In genomic region chr15:82353078-82353744, GRCm38 (mm10) we compare ENCODE assay signal across 8 mouse cellular contexts. TPM values are rescaled to one million over a fixed set of nuclear protein-coding genes. Genes with fewer than 3 reads are reported as not detected.
DNase-seq lines count a peak whose midpoint lies in the region; ATAC-seq and TF ChIP-seq lines count a peak whose summit lies in the region.

No protein-coding gene starts in this region.

- 30% methylated on average over 14 of the region's 14 CpGs for WGBS in limb, embryonic 13.5 days
- 22% methylated on average over 14 of the region's 14 CpGs for WGBS in stomach, embryonic 15.5 days

- intact Hi-C loops in gastrocnemius, adult 2 months (cut with DNase I) = no loop called here
- intact Hi-C loops in gastrocnemius, postnatal 14 days (cut with DNase I; ENCODE audit: low total_unique reads) = no loop called here

- peaks cover 55% of the 10 kb centered on the region for H3K4me1 ChIP-seq in erythroblast, embryonic 14.5 days (ENCODE audit: control insufficient read depth)
- H3K4me1 ChIP-seq in limb, embryonic 13.5 days = peaks cover 23% of the 10 kb centered on the region
- H3K4me1 ChIP-seq in stomach, embryonic 15.5 days = peaks cover 23% of the 10 kb centered on the region

- H3K4me2 ChIP-seq in limb, embryonic 13.5 days (replicated peaks) = peak overlapping the region; percentile 93
- peak overlapping the region; percentile 68 for H3K4me2 ChIP-seq in stomach, embryonic 15.5 days

- no peak for DNase-seq in gastrocnemius, adult 2 months
- DNase-seq in gastrocnemius, postnatal 14 days = no peak
- peak; percentile 53 for DNase-seq in A20 (ENCODE audit: low read depth, low spot score)
- no peak for DNase-seq in right cerebral cortex, adult 18-20 months
- no peak for DNase-seq in urinary bladder, adult 18-20 months (ENCODE audit: low spot score in 2 of 2)

- H3K27ac ChIP-seq in gastrocnemius, adult 2 months = peak overlapping the region; percentile 99
- H3K27ac ChIP-seq in limb, embryonic 13.5 days = 0 out of 2 replicates have a peak overlapping the region, but pooled peaks have one; percentile 52
- peak overlapping the region; percentile 79 for H3K27ac ChIP-seq in stomach, embryonic 15.5 days

- H3K36me3 ChIP-seq in erythroblast, embryonic 14.5 days (ENCODE audit: control insufficient read depth) = peaks cover 42% of the 10 kb centered on the region
- H3K36me3 ChIP-seq in limb, embryonic 13.5 days = peaks cover 32% of the 10 kb centered on the region
- H3K36me3 ChIP-seq in stomach, embryonic 15.5 days = peaks cover 22% of the 10 kb centered on the region

- no peak for ATAC-seq in limb, embryonic 13.5 days (ENCODE audit: low FRiP score, low read depth)
- no peak for ATAC-seq in stomach, embryonic 15.5 days (ENCODE audit: insufficient read depth, low FRiP score, low read depth)

- H3K27me3 ChIP-seq in erythroblast, embryonic 14.5 days (ENCODE audit: control insufficient read depth) = no peaks in the 10 kb centered on the region
- no peaks in the 10 kb centered on the region for H3K27me3 ChIP-seq in limb, embryonic 13.5 days
- no peaks in the 10 kb centered on the region for H3K27me3 ChIP-seq in stomach, embryonic 15.5 days (replicated peaks)

- peak overlapping the region; percentile 87 for H3K4me3 ChIP-seq in gastrocnemius, adult 2 months
- H3K4me3 ChIP-seq in erythroblast, embryonic 14.5 days (replicated peaks) = peak overlapping the region; percentile 91
- peak overlapping the region; percentile 94 for H3K4me3 ChIP-seq in limb, embryonic 13.5 days
- peak overlapping the region; percentile 79 for H3K4me3 ChIP-seq in stomach, embryonic 15.5 days (replicated peaks)

- H3K9ac ChIP-seq in limb, embryonic 13.5 days = peak overlapping the region; percentile 97
- peak overlapping the region; percentile 94 for H3K9ac ChIP-seq in stomach, embryonic 15.5 days

- peaks cover 6% of the 10 kb centered on the region for H3K9me3 ChIP-seq in erythroblast, embryonic 14.5 days (ENCODE audit: control insufficient read depth, low read length)
- H3K9me3 ChIP-seq in limb, embryonic 13.5 days = no peaks in the 10 kb centered on the region
- H3K9me3 ChIP-seq in stomach, embryonic 15.5 days = no peaks in the 10 kb centered on the region

- no peak for TF ChIP-seq CTCF in gastrocnemius, adult 2 months (IDR thresholded peaks at IDR 0.05)

RNA-seq across cellular contexts. Expression of gene Ndufa6, which starts 0.9 kb away (rescaled TPM):
- total RNA-seq in gastrocnemius, adult 2 months (2021) = 100 to 1,000 TPM; 464 to 595 TPM
- total RNA-seq in gastrocnemius, postnatal 14 days (2021) = 100 to 1,000 TPM; 417 to 454 TPM
- polyA plus RNA-seq in erythroblast, embryonic 14.5 days (2012) = 28.3 and 30.8 TPM in 2 replicates
- 294 and 300 TPM in 2 replicates for polyA plus RNA-seq in limb, embryonic 13.5 days (2015; fragmentation: Nextera tagmentation; extraction: Ambion mirVana)
- polyA plus RNA-seq in stomach, embryonic 15.5 days (2015; fragmentation: Nextera tagmentation; extraction: Ambion mirVana) = 403 and 420 TPM in 2 replicates

RNA-seq across cellular contexts. Expression of gene Smdt1, which starts 14.5 kb away (rescaled TPM):
- total RNA-seq in gastrocnemius, adult 2 months (2021) = 100 to 1,000 TPM; 134 to 141 TPM
- total RNA-seq in gastrocnemius, postnatal 14 days (2021) = 100 to 1,000 TPM; 141 to 147 TPM
- polyA plus RNA-seq in erythroblast, embryonic 14.5 days (2012) = 17.6 and 17.8 TPM in 2 replicates
- polyA plus RNA-seq in limb, embryonic 13.5 days (2015; fragmentation: Nextera tagmentation; extraction: Ambion mirVana) = 239 and 258 TPM in 2 replicates
- polyA plus RNA-seq in stomach, embryonic 15.5 days (2015; fragmentation: Nextera tagmentation; extraction: Ambion mirVana) = 288 and 301 TPM in 2 replicates

RNA-seq across cellular contexts. Expression of gene Pheta2, which starts 14.5 kb away (rescaled TPM):
- under 1 TPM; 0.26 to 0.61 TPM for total RNA-seq in gastrocnemius, adult 2 months (2021)
- total RNA-seq in gastrocnemius, postnatal 14 days (2021) = 1 to 10 TPM; 2.0 to 2.8 TPM
- 1.8 and 2.3 TPM in 2 replicates for polyA plus RNA-seq in erythroblast, embryonic 14.5 days (2012)
- polyA plus RNA-seq in limb, embryonic 13.5 days (2015; fragmentation: Nextera tagmentation; extraction: Ambion mirVana) = 17.9 and 18.6 TPM in 2 replicates
- 14.9 and 18.4 TPM in 2 replicates for polyA plus RNA-seq in stomach, embryonic 15.5 days (2015; fragmentation: Nextera tagmentation; extraction: Ambion mirVana)

RNA-seq across cellular contexts. Expression of gene Naga, which starts 14.5 kb away (rescaled TPM):
- total RNA-seq in gastrocnemius, adult 2 months (2021) = 10 to 100 TPM; 10.5 to 10.9 TPM
- total RNA-seq in gastrocnemius, postnatal 14 days (2021) = 10 to 100 TPM; 19.3 to 20.4 TPM
- 17.6 and 23.0 TPM in 2 replicates for polyA plus RNA-seq in erythroblast, embryonic 14.5 days (2012)
- 45.5 and 48.1 TPM in 2 replicates for polyA plus RNA-seq in limb, embryonic 13.5 days (2015; fragmentation: Nextera tagmentation; extraction: Ambion mirVana)
- 79.6 and 86.8 TPM in 2 replicates for polyA plus RNA-seq in stomach, embryonic 15.5 days (2015; fragmentation: Nextera tagmentation; extraction: Ambion mirVana)

RNA-seq across cellular contexts. Expression of gene Cyp2d22, which starts 26.8 kb away (rescaled TPM):
- 10 to 100 TPM; 13.1 to 16.4 TPM for total RNA-seq in gastrocnemius, adult 2 months (2021)
- total RNA-seq in gastrocnemius, postnatal 14 days (2021) = 10 to 100 TPM; 11.4 to 12.9 TPM
- 0.08 TPM in 1 of 2 replicates, not detected in the other for polyA plus RNA-seq in erythroblast, embryonic 14.5 days (2012)
- polyA plus RNA-seq in limb, embryonic 13.5 days (2015; fragmentation: Nextera tagmentation; extraction: Ambion mirVana) = 7.3 and 9.5 TPM in 2 replicates
- polyA plus RNA-seq in stomach, embryonic 15.5 days (2015; fragmentation: Nextera tagmentation; extraction: Ambion mirVana) = 12.1 and 14.3 TPM in 2 replicates

Comparison
In these comparisons a context has a peak if more than half of its experiments do, and no peak if none do; other contexts are left out.
1. RNA of gene Smdt1, which starts 14.5 kb away (polyA plus RNA-seq): 288 to 301 TPM in stomach, embryonic 15.5 days and 239 to 258 TPM in limb, embryonic 13.5 days; 17.6 to 17.8 TPM in erythroblast, embryonic 14.5 days; every median in the first group is over 10 times any median in the second.
2. Peak in every context shown above with its lines, with median percentiles within 50 percentile points of each other: H3K27ac ChIP-seq and H3K4me3 ChIP-seq.